Comparison of ENCODE assay signal across 1 mouse cellular context in the genomic region with DNA sequence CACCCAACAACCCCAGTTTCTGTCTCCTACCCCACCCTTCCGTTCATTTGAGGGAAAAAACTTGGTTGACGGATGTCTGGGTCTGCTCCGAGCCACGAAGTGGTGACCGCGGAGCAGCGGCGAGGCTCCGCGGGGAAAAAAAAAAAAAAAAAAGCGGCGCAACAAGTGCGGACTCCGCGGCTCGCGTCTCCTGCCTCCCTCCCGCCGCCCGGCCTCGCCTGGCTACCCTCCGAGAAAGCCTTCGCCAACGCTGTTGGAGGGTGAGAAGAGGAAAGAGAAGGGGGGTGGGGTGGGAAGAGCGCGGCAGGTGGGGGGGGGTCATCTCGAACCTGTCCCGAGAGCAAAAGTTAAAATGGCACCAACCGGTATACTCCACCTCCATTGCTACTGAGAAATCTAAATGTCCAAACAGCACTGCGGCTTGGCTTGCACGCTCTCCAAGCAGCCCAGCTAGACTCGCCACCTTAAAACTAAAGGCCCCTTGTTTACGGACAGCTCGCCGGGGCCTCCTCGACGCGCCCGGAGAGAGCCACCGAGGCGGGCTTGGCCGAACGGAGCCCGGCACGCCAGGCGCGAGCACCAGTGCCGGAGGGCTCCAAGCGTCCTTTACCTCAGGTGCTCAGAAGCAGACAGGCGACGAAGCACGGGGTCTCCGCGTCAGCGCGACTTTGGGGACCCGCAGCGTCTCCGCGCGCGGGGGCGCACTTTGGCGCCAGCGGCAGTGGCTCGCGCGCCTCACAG.
TF ChIP-seq lines count a peak whose summit lies in the region.

No protein-coding gene starts in this region.

TF ChIP-seq in CH12.LX, 34 proteins besides CTCF, POLR2A, EP300 and RAD21 (continued from another document):
- TF ChIP-seq MYC (IDR thresholded peaks at IDR 0.05; ENCODE audit: low read depth, low read length) (no peak), RCOR1 (conservative IDR thresholded peaks at IDR 0.05; ENCODE audit: low read depth, low read length) (no peak), USF2 (conservative IDR thresholded peaks at IDR 0.05; ENCODE audit: low read depth, low read length) (no peak), NRF1 (IDR thresholded peaks at IDR 0.05; ENCODE audit: low read depth, low read length) (no peak)
TF ChIP-seq in CH12.LX: peak in this region for 0.
